ENCODE assay signal across 9 mouse cellular contexts in the genomic region with DNA sequence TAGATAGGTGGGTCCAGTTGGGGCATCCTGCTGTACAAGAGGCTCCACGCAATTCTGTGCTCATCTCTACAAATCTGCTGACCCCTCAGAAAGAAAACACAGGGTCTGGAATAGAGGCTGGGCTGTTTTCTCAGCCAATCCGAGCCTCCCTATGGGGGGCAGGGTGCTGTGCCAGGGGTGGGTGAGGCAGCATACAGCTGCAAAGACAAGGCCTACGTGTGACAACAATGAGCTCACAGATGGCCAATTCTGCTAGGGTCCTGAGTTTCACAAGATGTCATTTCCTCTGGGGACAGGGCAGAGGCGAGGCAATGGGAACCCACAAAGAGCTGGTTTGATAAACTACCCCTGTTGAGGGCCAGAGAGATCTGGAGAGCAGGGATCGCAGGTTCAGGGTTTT. TPM values are rescaled to one million over a fixed set of nuclear protein-coding genes. Genes with fewer than 3 reads are reported as not detected.
DNase-seq lines count a peak whose midpoint lies in the region; ATAC-seq and TF ChIP-seq lines count a peak whose summit lies in the region.
"Had no signal": no experiment of that assay in that cellular context is flagged by ENCODE, and none has a peak within 500 bp of the region (broad histone marks: within the 10 kb centered on the region; RNA-seq: fewer than 3 reads in every experiment).

No protein-coding gene starts in this region.

- H3K36me3 ChIP-seq in lung, postnatal 0 days (ENCODE audit: insufficient read depth, low read length) = no peaks in the 10 kb centered on the region
- no peaks in the 10 kb centered on the region for H3K36me3 ChIP-seq in forebrain, embryonic 11.5 days (ENCODE audit: control insufficient read depth, insufficient read depth, low read length)
- H3K36me3 ChIP-seq in limb, embryonic 12.5 days = no peaks in the 10 kb centered on the region
- H3K36me3 ChIP-seq: heart, embryonic 15.5 days; stomach, embryonic 15.5 days had no signal

- H3K9ac ChIP-seq in lung, postnatal 0 days (replicated peaks; ENCODE audit: low read depth) = no peak overlapping the region
- H3K9ac ChIP-seq in forebrain, embryonic 11.5 days (ENCODE audit: low read length) = peak overlapping the region; percentile 37
- H3K9ac ChIP-seq in limb, embryonic 12.5 days (replicated peaks) = no peak overlapping the region
- H3K9ac ChIP-seq: heart, embryonic 15.5 days; stomach, embryonic 15.5 days had no signal

- peak; percentile 31 for DNase-seq in lung, postnatal 0 days (ENCODE audit: low spot score)
- DNase-seq in lung, postnatal 4 days = no peak
- no peak for DNase-seq in forebrain, embryonic 11.5 days (ENCODE audit: low spot score)
- DNase-seq in thymus, postnatal 14 days = peak; percentile 66
- no peak for DNase-seq in ovary, postnatal 36 days (ENCODE audit: low spot score)
- DNase-seq in right cerebral cortex, postnatal 4 days = no peak

- H3K27me3 ChIP-seq in lung, postnatal 0 days (replicated peaks; ENCODE audit: insufficient read depth, low read length) = no peaks in the 10 kb centered on the region
- no peaks in the 10 kb centered on the region for H3K27me3 ChIP-seq in forebrain, embryonic 11.5 days (ENCODE audit: control insufficient read depth, insufficient read depth, low read length)
- 0 out of 2 replicates have a peak, but pooled peaks cover 6% of the 10 kb centered on the region for H3K27me3 ChIP-seq in limb, embryonic 12.5 days
- H3K27me3 ChIP-seq: stomach, embryonic 15.5 days had no signal

- no peak overlapping the region for H3K4me3 ChIP-seq in lung, postnatal 0 days (ENCODE audit: low read depth, low read length)
- H3K4me3 ChIP-seq in forebrain, embryonic 11.5 days (ENCODE audit: low read depth, low read length) = no peak overlapping the region
- H3K4me3 ChIP-seq in limb, embryonic 12.5 days (replicated peaks) = no peak overlapping the region
- H3K4me3 ChIP-seq: heart, embryonic 15.5 days; stomach, embryonic 15.5 days had no signal

- no peak for TF ChIP-seq EP300 in lung, postnatal 0 days (IDR thresholded peaks at IDR 0.05)

- TF ChIP-seq CTCF in lung, postnatal 0 days (IDR thresholded peaks at IDR 0.05) = no peak

- 44% methylated on average over 5 of the region's 5 CpGs for WGBS in lung, postnatal 0 days
- 24% methylated on average over 5 of the region's 5 CpGs for WGBS in forebrain, embryonic 11.5 days
- 41% methylated on average over 5 of the region's 5 CpGs for WGBS in limb, embryonic 12.5 days

- no peak overlapping the region for H3K27ac ChIP-seq in lung, postnatal 0 days (ENCODE audit: low read length)
- H3K27ac ChIP-seq in forebrain, embryonic 11.5 days (ENCODE audit: low read depth, low read length) = peak overlapping the region; percentile 73
- H3K27ac ChIP-seq in limb, embryonic 12.5 days = peak overlapping the region; percentile 8; the same call in 1 of the 2 replicates
- H3K27ac ChIP-seq: heart, embryonic 15.5 days; stomach, embryonic 15.5 days had no signal

- no peaks in the 10 kb centered on the region for H3K4me1 ChIP-seq in lung, postnatal 0 days (ENCODE audit: insufficient read depth, low read depth, low read length)
- peaks cover 25% of the 10 kb centered on the region for H3K4me1 ChIP-seq in forebrain, embryonic 11.5 days (replicated peaks; ENCODE audit: control insufficient read depth, insufficient read depth, low read length)
- H3K4me1 ChIP-seq in limb, embryonic 12.5 days (replicated peaks) = peaks cover 27% of the 10 kb centered on the region

- peak; percentile 40 for ATAC-seq in lung, postnatal 0 days
- peak; percentile 47 for ATAC-seq in forebrain, embryonic 11.5 days (replicated peaks; ENCODE audit: low FRiP score)
- no peak for ATAC-seq in limb, embryonic 12.5 days (ENCODE audit: insufficient number of reproducible peaks, insufficient read depth, low FRiP score, low TSS enrichment, low read depth)

- no peaks in the 10 kb centered on the region for H3K9me3 ChIP-seq in lung, postnatal 0 days (ENCODE audit: low read length)
- H3K9me3 ChIP-seq in forebrain, embryonic 11.5 days (ENCODE audit: control insufficient read depth, low read length) = no peaks in the 10 kb centered on the region
- H3K9me3 ChIP-seq in limb, embryonic 12.5 days = no peaks in the 10 kb centered on the region
- H3K9me3 ChIP-seq: heart, embryonic 15.5 days; stomach, embryonic 15.5 days had no signal

- no peak overlapping the region for H3K4me2 ChIP-seq in lung, postnatal 0 days (replicated peaks; ENCODE audit: low read depth, low read length)
- no peak overlapping the region; the same call in 1 of the 2 replicates for H3K4me2 ChIP-seq in forebrain, embryonic 11.5 days (ENCODE audit: low read depth, low read length, severe bottlenecking)
- peak overlapping the region; percentile 50; the same call in 1 of the 2 replicates for H3K4me2 ChIP-seq in limb, embryonic 12.5 days
- H3K4me2 ChIP-seq: heart, embryonic 15.5 days; stomach, embryonic 15.5 days had no signal

RNA-seq across cellular contexts. Expression of a gene that starts 6.8 kb away (rescaled TPM):
- 21.2 and 28.1 TPM in 2 replicates for polyA plus RNA-seq in lung, postnatal 0 days (2015; fragmentation: Nextera tagmentation; extraction: Ambion mirVana)
- 7.4 and 9.5 TPM in 2 replicates for polyA plus RNA-seq in forebrain, embryonic 11.5 days (2014; fragmentation: Nextera tagmentation; extraction: Ambion mirVana)
- polyA plus RNA-seq in limb, embryonic 12.5 days (2016; fragmentation: Nextera tagmentation; extraction: Ambion mirVana) = 90.7 and 91.8 TPM in 2 replicates

RNA-seq across cellular contexts. Expression of a gene that starts 44.1 kb away (rescaled TPM):
- 47.2 and 50.0 TPM in 2 replicates for polyA plus RNA-seq in lung, postnatal 0 days (2015; fragmentation: Nextera tagmentation; extraction: Ambion mirVana)
- polyA plus RNA-seq in forebrain, embryonic 11.5 days (2014; fragmentation: Nextera tagmentation; extraction: Ambion mirVana) = 35.8 and 38.4 TPM in 2 replicates
- 44.2 and 46.7 TPM in 2 replicates for polyA plus RNA-seq in limb, embryonic 12.5 days (2016; fragmentation: Nextera tagmentation; extraction: Ambion mirVana)

RNA-seq across cellular contexts. Expression of a gene that starts 44.5 kb away (rescaled TPM):
- 105 and 117 TPM in 2 replicates for polyA plus RNA-seq in lung, postnatal 0 days (2015; fragmentation: Nextera tagmentation; extraction: Ambion mirVana)
- 94.6 and 99.4 TPM in 2 replicates for polyA plus RNA-seq in forebrain, embryonic 11.5 days (2014; fragmentation: Nextera tagmentation; extraction: Ambion mirVana)
- polyA plus RNA-seq in limb, embryonic 12.5 days (2016; fragmentation: Nextera tagmentation; extraction: Ambion mirVana) = 126 and 132 TPM in 2 replicates

Comparison
In these comparisons a context has a peak if more than half of its experiments do, and no peak if none do; other contexts are left out.
1. DNase-seq: peak in lung, postnatal 0 days (single experiment) and thymus, postnatal 14 days (single experiment); none in lung, postnatal 4 days (0 of 2), forebrain, embryonic 11.5 days (single experiment), ovary, postnatal 36 days (single experiment) and right cerebral cortex, postnatal 4 days (single experiment).